Mouse (Mus musculus): ENCODE measurements around the gene Tmem265.

DNA sequence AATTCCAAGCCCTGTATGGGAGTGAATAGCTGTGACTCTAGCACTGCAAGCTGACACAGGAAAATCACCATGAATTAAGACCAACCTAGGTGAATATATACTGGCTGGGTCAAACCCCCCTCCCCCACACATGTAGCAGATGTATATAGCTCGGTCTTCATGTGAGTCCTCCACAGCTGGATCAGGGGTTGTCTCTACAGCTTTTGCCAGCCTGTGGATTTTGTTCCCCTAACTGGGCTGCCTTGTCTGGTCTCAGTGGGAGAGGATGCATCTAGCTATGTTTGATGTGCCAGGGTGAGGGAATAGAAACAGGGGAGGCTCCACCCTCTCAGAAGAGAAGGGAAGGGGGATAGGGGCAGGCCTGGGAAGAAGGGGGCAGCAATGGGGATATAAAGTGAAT is 55.1 kb downstream of the Tmem265 start:
- TF ChIP-seq CTCF (IDR thresholded peaks at IDR 0.05; ENCODE audit: borderline replicate concordance, insufficient read depth, low read length): no peak
- TF ChIP-seq POLR2A (IDR thresholded peaks at IDR 0.05; ENCODE audit: low read depth, low read length): no peak
